Mouse (Mus musculus) megakaryocyte, adult 5-6 weeks (primary cell): Measurements from ENCODE around the gene Pgm2l1. TPM values are rescaled to one million over a fixed set of nuclear protein-coding genes. Genes with fewer than 3 reads are reported as not detected.

Experiments
- ATAC-seq: 2 replicates; pipeline ENCODE4 v1.8.0; 2016; ENCODE audit warnings: mild to moderate bottlenecking, inconsistent platforms; ENCODE audit not compliant: poor library complexity, severe bottlenecking
- total RNA-seq, 2 experiments: library from RNA; stranded (forward) in 1 of 2; stranded (reverse) in 1 of 2; fragments of 153-499, 151-499 nt in 1 of 2; fragments of 221-1000, 200-1000 nt in 1 of 2; gene quantifications; 2 replicates each; pipeline versions ENCODE4 v1.2.3 to v1.2.4; 2015 to 2017

The Pgm2l1 gene
- total RNA-seq, 2 experiments from 2014 or later: 7.7 to 9.8 TPM

DNA sequence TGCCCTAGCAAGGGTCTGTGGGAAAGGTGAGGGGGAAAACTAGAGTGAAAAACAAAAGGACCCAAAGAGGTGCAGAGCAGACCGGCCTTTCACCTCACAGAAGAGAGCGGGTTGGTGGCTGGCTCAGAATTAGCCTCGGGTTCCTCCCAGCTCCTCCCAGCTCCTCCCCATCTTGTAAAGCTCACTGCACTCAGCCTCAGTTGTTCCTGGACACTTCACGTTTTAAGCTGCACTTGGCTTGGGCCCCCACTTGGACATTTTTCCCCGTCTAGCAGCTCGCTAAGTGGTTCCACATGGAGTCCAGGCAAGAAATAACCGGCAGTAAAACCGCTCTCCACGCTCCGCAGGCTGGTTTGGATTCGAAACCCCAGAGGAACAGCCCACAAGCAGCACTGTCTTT lies 61.4 kb downstream of the Pgm2l1 start:
- no peak for ATAC-seq

GRCm38 (mm10) chr7:100293546-100293945 lies 66.4 kb downstream of the Pgm2l1 start:
- ATAC-seq: no peak

GRCm38 (mm10) chr7:100295745-100296144 lies 68.6 kb downstream of the Pgm2l1 start:
- ATAC-seq: no peak

DNA sequence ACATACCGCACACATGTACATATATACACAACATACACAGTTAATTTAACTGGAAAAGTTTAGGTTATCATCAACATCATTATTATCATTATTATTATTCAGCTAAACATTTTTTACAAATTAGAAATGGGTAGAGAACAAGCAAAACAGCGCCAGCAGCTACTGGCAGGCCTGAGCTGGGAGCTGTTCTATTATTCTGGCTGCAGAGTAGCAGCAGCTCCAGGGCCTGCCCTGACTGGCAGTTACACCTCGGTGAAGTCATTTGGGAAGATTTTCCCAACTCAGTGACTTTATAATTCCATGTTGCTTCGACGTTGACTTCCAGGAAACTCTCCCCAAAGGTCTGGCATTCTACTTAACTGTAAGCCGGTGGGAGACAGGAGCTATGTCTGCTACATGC lies 69.5 kb downstream of the Pgm2l1 start:
- no peak for ATAC-seq

DNA sequence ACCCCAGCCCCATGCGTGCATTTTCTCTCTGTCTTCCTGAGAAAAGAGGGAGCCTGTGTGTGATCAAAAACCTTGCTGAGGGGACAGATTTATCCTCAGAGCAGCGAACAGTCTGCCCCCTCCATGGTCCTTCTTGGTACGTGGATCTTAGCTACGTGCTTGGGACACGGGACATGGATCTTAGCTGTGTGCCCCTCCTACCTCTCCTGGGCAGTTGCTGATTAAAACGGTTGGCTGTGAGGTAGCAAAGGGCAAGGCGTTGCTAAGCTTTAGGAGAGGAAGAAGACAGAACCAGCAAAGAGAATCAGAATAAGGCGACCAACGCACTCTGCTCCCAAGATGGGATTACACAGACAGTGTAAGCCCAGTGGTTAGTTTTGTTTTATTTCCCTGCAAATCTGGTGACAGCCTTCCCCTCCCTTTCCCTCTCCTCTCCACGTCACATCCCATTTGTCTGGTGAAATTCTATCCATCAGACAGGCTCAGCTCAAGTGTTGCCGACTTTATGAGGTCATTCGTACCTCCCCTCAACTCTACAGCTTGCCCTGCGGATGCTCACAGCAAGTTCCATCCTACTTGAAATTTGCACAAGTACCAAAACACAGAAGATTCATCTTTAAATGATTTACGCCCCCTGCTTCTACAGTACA lies 71.8 kb downstream of the Pgm2l1 start:
- ATAC-seq: no peak

- ATAC-seq: no peak
These were observed 74.2 kb downstream of the Pgm2l1 start for GRCm38 (mm10) chr7:100301390-100301789.

GRCm38 (mm10) chr7:100302316-100302715 lies 75.1 kb downstream of the Pgm2l1 start:
- ATAC-seq: no peak

GRCm38 (mm10) chr7:100305894-100306293 lies 78.7 kb downstream of the Pgm2l1 start:
- ATAC-seq: no peak

DNA sequence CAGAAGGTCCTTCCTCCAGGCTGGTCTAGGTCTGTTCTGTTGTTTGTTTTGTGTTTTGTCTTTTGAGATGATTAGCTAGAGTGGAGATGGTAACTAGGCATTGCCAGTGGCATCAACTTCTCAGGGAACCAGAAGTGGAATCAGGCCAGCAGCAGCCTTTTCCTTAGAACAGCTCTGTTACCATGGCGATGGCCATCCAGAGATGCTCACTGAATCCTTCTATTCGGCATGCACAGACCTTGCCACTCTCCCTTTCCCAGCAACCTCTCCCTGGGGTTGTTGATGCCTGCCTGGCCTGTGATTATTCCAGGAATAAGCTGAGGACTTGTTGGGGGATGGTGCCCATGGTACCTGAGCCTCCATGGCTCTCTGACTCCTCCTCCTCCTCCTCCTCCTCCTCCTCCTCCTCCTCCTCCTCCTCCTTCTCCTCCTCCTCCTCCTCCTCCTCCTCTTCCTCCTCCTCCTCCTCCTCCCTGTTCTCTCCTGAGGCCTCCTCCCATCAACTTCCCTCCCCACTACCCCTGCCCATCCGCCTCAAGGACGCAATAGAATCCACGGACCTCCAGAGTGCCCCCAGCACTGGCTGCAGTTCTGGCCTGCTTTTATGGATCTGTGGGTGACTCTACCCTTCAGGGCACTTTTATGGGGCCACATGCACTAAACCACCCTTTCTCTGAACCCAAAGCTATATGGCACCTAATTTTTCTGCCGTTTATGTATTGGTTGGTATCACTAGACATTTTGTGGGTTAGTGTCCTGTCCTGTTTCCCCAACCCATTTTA lies 80.9 kb downstream of the Pgm2l1 start:
- ATAC-seq: no peak

GRCm38 (mm10) chr7:100309216-100309615 lies 82.0 kb downstream of the Pgm2l1 start:
- ATAC-seq: no peak

GRCm38 (mm10) chr7:100309679-100310078 lies 82.5 kb downstream of the Pgm2l1 start:
- no peak for ATAC-seq

- ATAC-seq: no peak
These were observed 83.1 kb downstream of the Pgm2l1 start for GRCm38 (mm10) chr7:100310290-100310689.

GRCm38 (mm10) chr7:100312716-100313115 lies 85.5 kb downstream of the Pgm2l1 start:
- ATAC-seq: no peak

- ATAC-seq: no peak
These were observed 89.7 kb downstream of the Pgm2l1 start for GRCm38 (mm10) chr7:100316924-100317323.

DNA sequence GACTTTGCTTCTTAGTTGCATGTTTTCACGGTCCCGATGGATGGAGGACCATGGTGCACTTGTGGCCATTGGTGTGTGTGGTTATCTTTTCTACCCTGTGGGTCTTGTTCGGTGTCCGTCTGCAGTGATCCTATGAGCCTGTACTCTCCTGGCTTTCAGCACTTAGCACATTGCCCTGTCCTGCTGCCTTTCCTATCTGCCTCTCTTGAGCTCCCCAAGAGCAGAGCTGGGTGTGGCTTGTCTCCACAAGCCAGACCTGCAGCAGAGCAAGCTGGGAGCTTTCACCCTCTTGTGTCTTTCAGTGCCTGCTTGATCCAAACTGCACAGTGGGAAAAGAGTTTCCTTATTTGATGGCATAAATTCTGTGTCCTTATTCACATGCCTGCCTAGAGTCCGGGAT lies 90.3 kb downstream of the Pgm2l1 start:
- ATAC-seq: no peak

DNA sequence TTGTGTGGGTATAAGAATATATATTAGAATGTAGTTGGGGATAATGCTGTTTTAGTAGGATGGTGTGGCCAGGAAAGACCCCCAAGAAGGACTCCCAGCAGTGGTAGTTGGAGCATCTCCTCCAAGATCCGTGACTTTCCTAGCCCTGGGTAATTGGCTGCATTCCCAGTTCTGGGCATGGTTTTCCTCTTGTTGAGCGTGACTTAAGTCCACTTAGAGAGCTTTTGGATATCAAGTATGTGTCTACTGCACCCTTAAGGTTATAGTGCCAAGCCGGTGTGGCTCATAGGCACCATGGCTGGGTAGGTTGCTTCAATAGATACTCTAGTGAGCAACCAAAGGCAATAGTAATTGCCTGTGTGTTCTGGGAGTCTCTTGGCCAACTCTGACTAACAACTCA lies 96.5 kb downstream of the Pgm2l1 start:
- ATAC-seq: no peak

GRCm38 (mm10) chr7:100325482-100325881 lies 98.3 kb downstream of the Pgm2l1 start:
- ATAC-seq: no peak

GRCm38 (mm10) chr7:100327514-100327913 lies 100.3 kb downstream of the Pgm2l1 start:
- no peak for ATAC-seq
